Mouse (Mus musculus) kidney, postnatal 14 days (tissue): ENCODE measurements around the gene Bcl2l1.

ENCODE experiments used
- DNase-seq: peaks from one replicate; pipeline ENCODE4 v3.0.0; 2022; ENCODE audit warnings: mixed read lengths

Bcl2l1 gene

DNA sequence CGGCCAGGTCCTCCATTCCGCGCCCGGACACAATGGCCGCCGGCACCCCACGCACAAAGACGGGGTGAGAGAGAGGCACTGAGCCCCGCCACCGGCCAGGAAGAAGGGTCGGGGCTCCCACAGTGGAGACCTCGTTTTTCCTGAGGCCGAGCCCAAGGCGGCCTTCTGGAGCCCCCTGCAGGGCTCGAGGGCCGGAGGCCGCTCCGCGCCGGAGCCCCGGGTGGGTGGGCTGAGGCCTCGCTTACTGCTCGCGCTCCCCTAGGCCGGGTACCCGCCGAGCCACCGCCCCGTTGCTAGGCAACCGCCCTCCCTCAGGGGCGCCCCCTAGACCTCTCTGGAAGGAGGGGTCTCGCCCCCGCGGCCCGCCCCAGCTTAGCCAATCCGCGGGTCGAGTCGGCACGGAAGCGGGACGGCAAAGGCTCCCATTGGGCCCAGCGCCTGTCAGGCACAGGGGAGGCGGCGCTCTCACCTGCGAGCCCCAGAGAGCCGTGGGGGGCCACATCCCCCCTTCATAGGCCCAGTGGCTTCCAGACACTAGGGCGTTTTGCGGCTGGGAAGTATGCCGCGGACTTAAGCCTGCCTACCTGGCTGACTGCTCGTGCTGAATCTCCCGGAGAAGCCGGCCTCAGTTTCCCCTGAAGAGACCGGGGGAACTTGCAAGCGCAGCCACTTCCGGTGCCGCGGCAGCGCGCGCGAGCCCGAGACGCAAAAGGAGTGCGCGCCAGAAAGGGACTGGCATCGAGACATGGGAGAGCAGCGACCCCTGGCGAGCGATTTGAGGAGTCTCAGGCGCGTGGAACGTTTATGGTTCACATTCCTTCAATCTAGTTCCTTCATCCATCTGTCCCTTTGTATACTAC, at the start of gene Bcl2l1:
Bcl2l1 (minus strand) TSS at position 710 of the 860 bp plus-strand sequence.
- peak; percentile 99 for DNase-seq

DNA sequence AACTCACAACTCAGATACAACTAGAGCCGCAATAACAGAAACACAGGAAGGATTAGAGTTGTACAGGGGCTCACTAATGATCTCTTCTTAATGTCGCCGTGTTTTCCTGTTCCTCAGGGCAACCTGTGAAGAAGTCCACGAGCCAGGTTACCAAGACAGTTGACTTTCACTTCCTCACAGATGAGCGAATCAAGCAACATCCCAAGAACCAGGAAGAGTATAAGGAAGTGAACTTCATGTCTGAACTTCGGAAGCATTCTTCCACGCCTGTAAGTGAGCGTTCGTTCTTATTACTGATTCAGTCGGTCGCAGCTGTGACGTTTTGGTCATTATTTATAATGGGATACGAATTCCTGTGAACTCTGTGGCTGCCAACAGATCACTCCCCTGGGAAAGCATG, 49.4 kb upstream of the Bcl2l1 start:
- DNase-seq, result no peak

DNA sequence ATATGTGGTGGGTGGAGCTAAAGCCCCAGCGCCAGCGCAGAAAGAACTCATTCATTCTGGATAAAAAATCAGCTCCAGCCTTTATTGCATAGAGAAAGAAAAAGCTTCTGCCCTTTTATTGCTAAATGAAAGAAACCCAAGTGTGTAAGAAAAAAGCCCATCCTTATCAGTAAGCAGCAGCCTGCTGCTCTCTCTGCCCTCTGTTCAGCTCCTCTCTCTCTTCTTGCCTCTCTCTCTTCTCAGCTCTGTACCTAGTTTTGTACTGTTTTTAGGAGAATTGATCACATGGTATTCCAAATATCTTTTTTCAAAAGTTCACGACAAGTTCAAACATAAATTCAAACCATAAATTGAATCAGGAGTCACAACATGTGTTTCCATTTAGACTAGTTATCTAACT, 46.7 kb upstream of the Bcl2l1 start:
- DNase-seq, result no peak

DNA sequence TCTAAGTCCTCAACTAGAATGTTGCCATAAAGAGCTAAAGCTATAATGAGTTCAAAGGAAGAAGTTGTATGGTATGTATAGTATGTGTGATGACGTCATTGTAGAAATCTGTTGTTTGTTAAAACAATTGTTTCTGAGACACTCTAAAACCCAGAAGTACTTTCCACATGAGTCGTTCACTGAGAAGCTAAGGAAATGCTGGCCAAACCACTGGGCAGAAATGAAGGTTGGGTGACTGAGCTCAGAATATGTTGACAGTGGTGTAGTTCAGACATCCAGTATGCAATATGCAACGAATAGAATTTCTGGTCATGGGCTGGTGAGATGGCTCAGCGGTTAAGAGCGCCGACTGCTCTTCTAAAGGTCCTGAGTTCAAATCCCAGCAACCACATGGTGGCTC, 31.8 kb upstream of the Bcl2l1 start:
- DNase-seq, result no peak

DNA sequence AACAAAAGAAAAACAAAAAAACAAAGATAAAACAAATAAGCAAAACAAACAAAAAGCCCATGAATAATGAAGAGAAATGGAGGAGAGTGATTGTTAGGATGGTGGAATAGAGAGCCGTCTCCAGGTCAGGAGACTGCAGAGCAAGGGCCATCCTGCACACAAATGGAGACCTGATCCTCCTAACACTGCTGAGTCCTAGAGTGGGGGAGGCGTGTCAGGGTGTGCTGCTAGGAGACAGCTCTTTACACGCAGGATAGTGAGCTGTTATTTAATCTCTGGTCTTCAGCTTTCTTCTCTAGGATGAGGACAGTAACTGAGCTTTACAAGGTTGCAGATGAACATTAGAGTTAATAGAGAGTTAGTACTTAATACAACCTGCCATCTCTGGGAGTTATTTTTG, 31.1 kb upstream of the Bcl2l1 start:
- no peak for DNase-seq

DNA sequence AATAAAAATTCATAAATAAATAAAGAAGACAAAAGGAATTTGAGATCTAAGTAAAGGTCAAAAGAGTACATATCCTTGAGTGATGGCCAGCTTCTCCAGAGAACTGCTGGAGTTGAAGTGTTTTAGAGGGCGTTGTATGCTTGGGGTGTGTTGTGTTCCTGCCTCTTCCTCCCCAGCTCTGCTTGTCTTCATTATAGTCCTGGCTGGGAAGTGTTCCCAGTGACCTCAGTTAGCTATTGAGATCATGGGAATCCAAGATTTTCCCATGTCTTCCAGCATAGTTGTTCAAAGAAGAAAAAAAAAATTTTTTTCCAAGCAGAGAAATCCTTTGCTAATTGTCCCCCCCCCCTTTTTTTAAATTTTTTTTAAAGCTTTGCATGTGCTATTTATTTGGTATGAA, 30.4 kb upstream of the Bcl2l1 start:
- DNase-seq, result peak; percentile 17

DNA sequence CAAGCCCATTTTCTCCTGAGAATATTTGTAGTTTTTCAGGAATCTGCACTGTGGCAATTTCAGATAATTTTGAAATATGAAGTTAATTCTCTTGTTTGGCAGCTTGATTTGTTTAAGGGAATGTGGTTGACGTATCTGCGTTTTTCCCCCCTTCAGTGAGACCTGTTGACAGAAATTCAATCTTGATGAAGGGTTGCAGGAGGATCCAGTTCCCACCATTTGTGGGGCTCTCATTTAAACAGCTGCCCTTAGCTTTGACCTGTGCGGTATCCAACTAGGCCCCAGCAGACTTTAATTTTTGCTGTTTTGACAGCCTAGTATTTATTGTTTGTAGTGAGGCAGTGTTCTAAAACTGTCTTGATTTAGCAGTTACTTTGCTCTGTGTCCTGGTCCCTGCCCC, 28.0 kb upstream of the Bcl2l1 start:
- no peak for DNase-seq

DNA sequence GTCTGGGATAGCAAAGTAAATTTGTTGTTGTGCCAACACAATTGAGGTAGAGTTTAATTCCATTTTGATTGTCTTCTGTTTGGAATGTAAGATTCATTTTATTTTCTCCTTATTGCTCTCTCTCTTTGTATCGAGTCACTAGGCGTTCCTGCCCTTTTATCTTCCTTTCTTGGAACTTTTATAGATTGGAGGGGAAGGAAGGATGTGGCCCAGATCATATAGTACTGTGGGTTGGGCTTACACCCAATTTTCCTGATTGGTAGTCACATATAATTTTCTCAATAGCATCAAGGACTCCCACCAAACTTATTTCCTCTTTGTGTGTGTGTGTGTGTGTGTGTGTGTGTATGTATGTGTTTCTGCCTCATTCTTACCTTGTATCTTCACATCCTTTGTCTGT, 16.9 kb upstream of the Bcl2l1 start:
- DNase-seq, result no peak

DNA sequence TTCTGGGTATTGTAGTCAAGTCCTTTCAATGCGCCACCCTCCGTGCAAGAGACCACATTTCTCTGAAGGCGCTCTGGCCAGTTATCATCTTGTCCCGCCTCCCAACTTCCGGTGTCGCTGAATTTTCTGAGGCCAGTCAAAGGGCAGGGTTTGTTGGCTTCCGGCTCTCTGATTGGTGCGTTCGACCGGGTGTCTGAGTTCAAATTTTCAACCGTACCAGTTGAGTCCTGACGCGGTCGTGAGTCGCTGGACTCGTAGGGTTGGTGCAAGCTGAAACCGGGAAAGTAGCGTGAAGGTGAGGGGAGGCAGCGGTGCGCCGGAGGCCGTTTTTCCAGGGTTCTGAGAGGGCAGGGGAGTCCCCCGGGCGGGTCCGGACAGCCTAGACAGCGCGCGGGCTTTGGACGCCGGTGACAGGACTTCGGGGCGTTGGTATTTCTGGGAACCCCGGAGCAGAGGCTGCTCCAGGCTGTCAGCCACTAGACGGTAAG, 16.3 kb upstream of the Bcl2l1 start, which contains the start of gene Tpx2:
Tpx2 (plus strand) TSS at position 150 of the 488 bp plus-strand sequence.
- DNase-seq, result peak; percentile 99

DNA sequence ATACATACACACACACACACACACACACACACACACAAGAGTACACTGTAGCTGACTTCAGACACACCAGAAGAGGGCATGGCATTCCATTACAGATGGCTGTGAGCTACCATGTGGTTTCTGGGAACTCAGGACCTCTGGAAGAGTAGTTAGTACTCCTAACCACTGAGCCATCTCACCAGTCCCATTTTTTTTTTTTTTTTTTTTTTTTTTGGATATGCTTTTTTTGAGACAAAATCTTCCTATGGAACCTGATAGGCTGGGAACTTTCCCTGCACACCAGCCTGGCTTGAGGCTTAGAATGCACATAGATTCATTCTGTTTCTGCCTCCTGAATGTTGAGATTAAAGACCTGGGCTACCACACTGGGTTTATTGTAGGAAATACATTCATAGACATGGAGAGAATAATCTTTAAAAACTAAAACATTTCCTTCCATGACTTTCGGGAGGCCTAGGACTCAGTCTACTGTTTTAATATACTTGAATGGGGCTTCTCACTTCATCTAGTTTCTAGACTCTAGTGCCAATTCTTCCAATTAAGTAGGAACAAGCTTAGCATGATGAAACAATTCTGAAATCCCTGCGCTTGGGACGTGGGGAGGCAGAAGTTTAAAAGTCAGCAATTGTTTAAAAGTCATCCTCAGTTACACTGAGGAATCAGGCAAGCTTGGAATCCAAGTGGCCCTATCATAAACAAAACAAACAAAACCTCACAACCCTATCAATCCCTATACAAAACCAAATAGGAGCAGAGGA, 15.7 kb upstream of the Bcl2l1 start:
- no peak for DNase-seq

DNA sequence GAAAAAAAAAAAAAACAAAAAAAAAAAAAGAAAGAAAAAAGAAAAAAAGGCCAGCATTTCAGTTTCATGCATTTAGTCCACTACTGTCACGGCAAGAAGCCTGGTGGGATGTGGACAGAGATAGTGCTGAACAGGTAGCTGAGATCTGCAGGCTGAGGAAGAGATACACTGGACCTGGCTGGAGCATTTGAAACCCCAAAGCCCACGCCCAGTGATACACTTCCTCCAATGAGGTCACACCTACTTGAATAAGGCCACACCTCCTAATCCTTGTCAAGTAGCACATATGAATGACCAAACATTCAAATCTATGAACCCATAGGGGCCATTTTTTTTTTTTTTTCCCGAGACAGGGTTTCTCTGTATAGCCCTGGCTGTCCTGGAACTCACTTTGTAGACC, 11.2 kb upstream of the Bcl2l1 start:
- DNase-seq, result no peak

DNA sequence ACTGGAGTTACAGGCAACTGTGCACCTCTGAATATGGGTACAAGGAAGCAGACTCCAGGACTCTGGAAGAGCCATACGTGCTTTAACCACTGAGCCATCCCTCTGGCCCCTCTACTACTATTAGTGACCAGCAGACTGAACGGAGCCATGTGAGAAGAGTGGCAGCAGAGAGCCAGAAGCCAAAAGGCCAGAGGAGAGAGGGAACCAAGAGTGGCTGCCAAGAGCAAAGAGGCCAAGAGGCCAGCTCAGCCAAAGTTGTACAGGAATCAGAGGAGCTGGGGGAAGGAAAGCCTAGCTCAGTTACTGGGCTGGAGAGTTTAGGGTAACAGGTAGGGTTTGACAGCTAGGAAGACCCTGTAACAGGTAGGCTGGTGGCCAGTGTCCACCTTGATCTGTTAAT, 7.7 kb upstream of the Bcl2l1 start:
- no peak for DNase-seq

DNA sequence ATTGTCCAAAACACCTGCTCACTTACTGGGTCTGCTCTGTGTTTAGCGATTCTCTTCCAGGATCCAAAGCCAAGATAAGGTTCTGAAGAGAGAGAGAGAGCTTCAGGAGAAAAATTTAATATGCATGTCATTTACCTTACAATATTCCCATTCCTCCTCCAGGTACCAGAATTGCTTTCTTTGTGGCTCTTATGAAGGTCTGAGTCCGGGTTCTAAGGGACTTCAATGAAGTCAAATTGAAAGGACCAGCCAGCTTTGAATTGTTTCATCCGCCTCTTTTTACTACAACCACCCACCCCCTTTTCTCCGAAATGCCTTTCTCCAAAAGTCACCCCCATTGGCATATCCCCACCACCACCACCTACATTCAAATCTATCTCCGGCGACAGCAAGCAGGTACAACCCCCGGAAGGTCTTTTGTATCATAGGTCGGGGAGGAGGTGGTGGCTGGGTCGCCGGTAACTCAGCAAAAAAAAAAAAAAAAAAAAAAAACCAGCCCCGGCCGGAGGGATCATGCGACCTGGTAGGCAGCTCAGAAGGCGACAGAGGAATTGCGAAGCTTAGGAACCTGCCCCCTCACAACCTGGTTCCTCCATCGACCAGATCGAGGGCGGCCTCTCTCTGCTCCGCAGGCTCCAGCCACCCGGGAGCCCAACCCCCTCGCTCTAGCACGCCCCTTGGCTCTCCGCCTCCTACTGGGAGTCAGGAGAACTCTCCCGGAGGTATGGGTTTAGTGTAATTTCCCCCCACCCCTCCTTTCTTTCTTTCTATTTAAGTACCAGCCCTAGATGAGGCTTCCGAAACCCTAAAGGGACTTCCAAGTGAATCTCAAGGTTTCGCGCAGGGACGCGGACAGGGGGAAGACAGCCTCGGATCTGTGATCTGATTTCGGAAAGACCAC, 1.3 kb downstream of the Bcl2l1 start:
- peak; percentile 95 for DNase-seq

DNA sequence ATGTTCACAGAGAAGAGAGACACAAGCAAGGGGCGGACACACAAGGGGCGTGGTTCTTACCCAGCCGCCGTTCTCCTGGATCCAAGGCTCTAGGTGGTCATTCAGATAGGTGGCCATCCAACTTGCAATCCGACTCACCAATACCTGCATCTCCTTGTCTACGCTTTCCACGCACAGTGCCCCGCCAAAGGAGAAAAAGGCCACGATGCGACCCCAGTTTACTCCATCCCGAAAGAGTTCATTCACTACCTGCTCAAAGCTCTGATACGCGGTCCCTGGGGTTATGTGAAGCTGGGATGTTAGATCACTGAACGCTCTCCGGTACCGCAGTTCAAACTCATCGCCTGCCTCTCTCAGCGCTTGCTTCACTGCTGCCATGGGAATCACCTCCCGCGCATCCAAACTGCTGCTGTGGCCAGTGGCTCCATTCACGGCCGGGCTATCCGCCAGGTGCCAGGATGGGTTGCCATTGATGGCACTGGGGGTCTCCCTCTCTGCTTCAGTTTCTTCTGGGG, 2.1 kb downstream of the Bcl2l1 start:
- peak; percentile 55 for DNase-seq

DNA sequence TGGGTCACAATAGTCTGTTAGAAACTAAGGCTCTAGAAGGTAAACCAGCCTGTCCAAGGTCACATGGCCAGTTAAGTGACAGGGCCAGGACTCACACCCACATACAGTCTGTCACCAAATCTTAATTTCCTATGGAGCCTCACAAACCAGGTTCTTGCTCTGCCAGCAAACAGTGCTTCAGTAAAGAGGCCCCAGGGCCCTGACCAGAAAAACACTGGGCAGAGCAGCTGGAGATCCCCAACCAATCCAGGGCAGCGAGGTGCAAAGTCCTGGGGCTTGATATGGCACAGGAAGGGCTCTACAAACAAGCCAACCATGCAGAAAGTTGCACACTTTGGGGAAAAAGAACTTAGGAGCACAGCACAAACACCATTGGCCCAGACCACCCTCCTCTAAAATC, 3.0 kb downstream of the Bcl2l1 start:
- DNase-seq, result peak; percentile 79

DNA sequence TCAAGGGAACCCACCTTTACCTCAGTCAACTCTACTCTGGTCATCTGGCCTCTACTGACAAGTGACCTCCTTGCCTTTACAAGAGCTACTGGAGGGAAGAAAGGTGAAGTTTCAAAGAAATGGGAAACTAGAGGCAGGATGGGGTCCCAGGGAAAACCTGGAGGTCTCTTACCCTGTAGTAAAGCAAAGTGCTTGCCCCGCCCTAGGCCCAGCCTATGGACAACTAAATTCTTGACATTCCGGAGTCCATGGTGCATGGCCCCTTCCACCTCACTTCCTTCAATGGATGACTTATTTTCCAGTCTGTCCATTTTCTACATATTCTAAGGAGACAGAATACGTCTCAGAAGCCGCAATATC, 3.5 kb downstream of the Bcl2l1 start:
- peak; percentile 80 for DNase-seq

DNA sequence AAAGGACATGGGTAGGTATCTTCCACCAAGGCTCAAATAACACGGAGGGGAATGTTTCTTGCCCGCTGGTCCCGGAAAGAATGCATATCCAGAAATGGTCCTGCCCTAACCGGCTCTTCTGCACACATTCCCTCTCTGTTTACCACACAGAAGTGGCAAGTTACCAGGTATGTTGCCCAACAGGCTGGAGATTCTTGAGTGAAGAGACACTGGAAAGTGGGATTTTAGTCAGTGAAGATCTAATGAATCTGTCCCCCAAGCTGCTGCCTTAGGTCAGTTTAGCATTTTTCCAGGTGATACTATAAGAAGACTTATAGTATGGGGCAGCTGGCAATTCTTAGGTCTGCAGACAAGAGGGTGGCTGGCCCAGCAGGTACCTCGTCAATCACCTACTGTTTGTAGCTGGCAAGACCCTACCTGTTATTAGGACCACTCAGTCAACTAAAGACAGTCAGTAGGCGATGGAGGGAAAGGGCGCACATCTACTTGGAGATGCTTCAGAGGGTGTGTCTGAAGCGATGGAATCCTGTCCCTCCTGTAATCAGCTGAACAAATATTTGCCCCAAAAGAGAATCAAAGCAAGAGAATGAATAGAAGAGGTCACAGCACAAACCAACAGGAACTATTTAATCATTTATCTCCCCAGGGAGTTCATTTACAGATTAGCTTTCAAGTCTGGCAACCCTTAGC, 4.1 kb downstream of the Bcl2l1 start:
- DNase-seq, result no peak

DNA sequence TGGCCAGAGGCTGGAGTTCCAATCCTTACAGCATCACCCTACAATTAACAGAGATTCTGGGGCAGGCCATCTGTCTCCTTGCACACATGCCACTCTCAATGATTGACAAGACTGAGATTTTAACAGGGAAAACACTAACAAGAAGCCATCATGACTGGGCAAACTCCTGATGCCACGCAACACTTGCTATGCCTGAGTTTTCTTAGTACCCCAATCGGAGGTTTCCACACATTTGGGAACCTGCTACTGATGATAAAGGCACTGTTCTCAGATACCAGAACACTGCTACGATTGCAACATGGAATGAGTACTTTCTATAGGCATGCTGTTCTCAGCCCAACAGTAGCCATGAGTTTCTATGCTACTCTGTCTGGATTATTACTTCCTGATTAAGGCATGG, 5.0 kb downstream of the Bcl2l1 start:
- no peak for DNase-seq

DNA sequence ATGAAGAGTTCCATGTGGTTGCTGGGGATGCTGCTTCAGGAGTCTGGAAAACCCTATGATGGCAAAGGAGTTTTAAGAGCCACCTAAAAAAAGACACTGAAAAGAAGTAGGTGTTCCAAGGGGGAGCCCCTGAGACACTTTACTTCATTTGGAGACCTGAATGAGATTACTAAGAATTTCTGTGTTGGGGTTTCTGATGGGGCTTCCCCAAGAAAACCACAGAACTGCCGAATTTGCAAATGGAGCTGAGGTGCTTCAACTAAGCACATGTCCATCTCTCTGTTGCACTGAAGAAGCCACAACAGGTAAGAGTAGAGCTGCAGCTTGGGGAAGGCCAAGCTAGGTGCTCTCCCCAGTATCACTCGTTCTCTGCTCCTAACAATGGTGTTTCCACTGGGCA, 5.8 kb downstream of the Bcl2l1 start:
- DNase-seq, result no peak

DNA sequence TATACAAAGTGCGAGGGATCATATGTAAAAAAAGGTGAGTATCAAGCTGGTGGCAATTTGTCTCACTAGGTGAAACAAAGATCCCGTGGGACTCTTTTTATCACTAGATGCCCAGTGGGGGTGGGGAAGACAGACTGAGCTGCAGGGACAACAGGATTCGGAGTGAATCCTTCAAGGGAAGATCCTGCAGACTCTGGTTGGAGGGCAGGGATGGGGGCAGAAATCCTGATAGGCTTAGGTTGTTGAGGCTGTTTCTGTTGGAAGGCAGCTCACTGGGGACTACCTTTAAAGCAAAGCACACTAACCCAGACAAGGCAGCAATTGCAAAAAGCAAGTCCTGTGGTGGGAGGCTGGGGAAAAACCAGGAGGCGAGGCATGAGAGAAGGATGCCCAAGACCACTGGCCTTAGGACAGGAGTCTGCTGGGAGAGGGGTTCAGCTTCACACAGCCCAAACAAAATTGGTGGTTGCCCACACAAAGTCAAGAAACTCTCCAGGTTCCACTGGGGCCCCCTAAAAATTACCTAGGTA, 6.3 kb downstream of the Bcl2l1 start:
- DNase-seq, result no peak

DNA sequence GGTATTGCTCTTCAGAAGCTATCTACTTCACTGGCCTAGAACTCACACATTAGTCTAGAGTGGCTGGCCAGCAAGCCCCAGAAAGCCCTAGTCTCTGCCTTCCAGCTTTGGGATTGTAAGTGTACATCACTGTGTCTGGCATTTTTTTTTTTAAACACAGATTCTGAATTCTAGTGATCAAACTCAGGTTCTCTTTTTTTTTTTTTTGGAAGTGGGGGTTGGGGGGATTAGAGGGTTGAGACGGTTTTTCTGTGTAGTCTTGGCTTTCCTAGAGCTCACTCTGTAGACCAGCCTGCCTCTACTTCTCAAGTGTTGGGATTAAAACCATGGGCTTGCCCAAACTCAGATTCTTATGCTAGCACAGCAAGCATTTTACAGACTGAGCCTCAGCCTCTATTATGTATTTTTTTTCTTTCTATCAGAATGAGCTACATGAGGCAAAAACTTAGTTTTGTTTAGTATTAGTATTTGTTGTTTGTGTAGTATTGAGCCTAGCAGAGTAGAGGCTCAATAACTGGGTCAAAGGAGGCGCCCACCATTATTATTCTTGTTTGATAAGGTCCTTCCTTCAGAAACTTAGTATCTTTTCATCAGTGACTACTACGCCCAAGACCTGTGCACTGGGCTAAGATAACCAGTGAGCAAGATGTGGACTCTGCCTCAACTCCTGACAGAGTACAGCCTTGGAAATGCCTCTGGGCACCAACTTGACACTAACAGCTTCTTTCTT, 6.9 kb downstream of the Bcl2l1 start:
- no peak for DNase-seq
